Mouse (Mus musculus): ENCODE measurements around the gene Aldh3b3.
A peak's percentile ranks its signal among the peaks of the same experiment; 100 is the strongest.

Gene Aldh3b3

GRCm38 (mm10) chr19:3975866-3976265 lies 17.4 kb downstream of the Aldh3b3 start:
- no peak for DNase-seq

GRCm38 (mm10) chr19:3980309-3980708 lies 21.9 kb downstream of the Aldh3b3 start:
- DNase-seq, result peak; percentile 81

- DNase-seq, result no peak
Measured at GRCm38 (mm10) chr19:3980917-3981316, 22.5 kb downstream of the Aldh3b3 start.

- DNase-seq, result no peak
Measured at GRCm38 (mm10) chr19:3983527-3984200, 25.2 kb downstream of the Aldh3b3 start.

- no peak for DNase-seq
Measured at GRCm38 (mm10) chr19:3985261-3985681, 26.8 kb downstream of the Aldh3b3 start.

GRCm38 (mm10) chr19:3986334-3986733 lies 27.9 kb downstream of the Aldh3b3 start, which contains the start of gene Acy3:
Gene Acy3 (plus strand): TSS chr19:3986570.
- peak; percentile 33 for DNase-seq

GRCm38 (mm10) chr19:3988066-3988465 lies 29.6 kb downstream of the Aldh3b3 start:
- no peak for DNase-seq

GRCm38 (mm10) chr19:3988750-3989149 lies 30.3 kb downstream of the Aldh3b3 start:
- no peak for DNase-seq

GRCm38 (mm10) chr19:3990804-3991203 lies 32.4 kb downstream of the Aldh3b3 start:
- DNase-seq, result no peak

- DNase-seq, result no peak
Measured at GRCm38 (mm10) chr19:3991562-3991961, 33.1 kb downstream of the Aldh3b3 start.

- no peak for DNase-seq
Measured at GRCm38 (mm10) chr19:3991966-3992365, 33.5 kb downstream of the Aldh3b3 start.

GRCm38 (mm10) chr19:3992416-3992815 lies 34.0 kb downstream of the Aldh3b3 start, which contains the start of gene Tbx10:
Gene Tbx10 (plus strand): TSS chr19:3992752.
- no peak for DNase-seq

- DNase-seq, result no peak
Measured at GRCm38 (mm10) chr19:3994932-3995331, 36.5 kb downstream of the Aldh3b3 start.

- no peak for DNase-seq
Measured at GRCm38 (mm10) chr19:3995505-3995904, 37.1 kb downstream of the Aldh3b3 start.

GRCm38 (mm10) chr19:3996106-3996505 lies 37.7 kb downstream of the Aldh3b3 start:
- no peak for DNase-seq

- no peak for DNase-seq
Measured at GRCm38 (mm10) chr19:3996747-3997146, 38.3 kb downstream of the Aldh3b3 start.

GRCm38 (mm10) chr19:3997231-3997630 lies 38.8 kb downstream of the Aldh3b3 start:
- DNase-seq, result no peak

- peak; percentile 54 for DNase-seq
Measured at GRCm38 (mm10) chr19:3998335-3998734, 39.9 kb downstream of the Aldh3b3 start.

GRCm38 (mm10) chr19:3999121-3999730 lies 40.8 kb downstream of the Aldh3b3 start:
- DNase-seq, result peak; percentile 59

GRCm38 (mm10) chr19:4000119-4000900 lies 41.9 kb downstream of the Aldh3b3 start, which contains the start of the genes Nudt8 and Gm49405:
Gene Nudt8 (plus strand): TSS chr19:4000580.
Gene Gm49405 (plus strand): TSS chr19:4000626.
- peak; percentile 99 for DNase-seq

- peak; percentile 47 for DNase-seq
Measured at GRCm38 (mm10) chr19:4000949-4001525, 42.6 kb downstream of the Aldh3b3 start.

- peak; percentile 40 for DNase-seq
Measured at GRCm38 (mm10) chr19:4001752-4002151, 43.3 kb downstream of the Aldh3b3 start.

GRCm38 (mm10) chr19:4003112-4003511 lies 44.7 kb downstream of the Aldh3b3 start, which contains the start of gene Doc2g:
Gene Doc2g (plus strand): TSS chr19:4003313.
- DNase-seq, result no peak
